Mouse (Mus musculus) intestine, embryonic 15.5 days (tissue): ENCODE data around the gene Nectin2. TPM values are rescaled to one million over a fixed set of nuclear protein-coding genes. Genes with fewer than 3 reads are reported as not detected.

Experiments
- ATAC-seq: fragments of 200-750 bp; cut with Nextera tagmentation; 2 replicates; pipeline ENCODE4 v1.8.0; 2017; ENCODE audit warnings: moderate TSS enrichment, moderate library complexity
- H3K27ac ChIP-seq: fragments of 300-500 bp; sonication (generic); 2 replicates; pipeline ENCODE4 v1.5.1; 2015; ENCODE audit warnings: mild to moderate bottlenecking, inconsistent platforms
- H3K27me3 ChIP-seq: fragments of 300-500 bp; sonication (generic); replicated peaks from 2 replicates; pipeline ENCODE4 v1.6.1; 2015; ENCODE audit warnings: inconsistent platforms
- H3K36me3 ChIP-seq: fragments of 300-500 bp; sonication (generic); 2 replicates; pipeline ENCODE4 v1.6.1; 2015; ENCODE audit warnings: inconsistent platforms
- H3K4me1 ChIP-seq: fragments of 300-500 bp; sonication (generic); replicated peaks from 2 replicates; pipeline ENCODE4 v1.6.1; 2015; ENCODE audit warnings: inconsistent platforms
- H3K4me2 ChIP-seq: fragments of 300-500 bp; sonication (generic); replicated peaks from 2 replicates; pipeline ENCODE4 v1.6.1; 2015; ENCODE audit warnings: mild to moderate bottlenecking, inconsistent platforms
- H3K4me3 ChIP-seq: fragments of 300-500 bp; sonication (generic); replicated peaks from 2 replicates; pipeline ENCODE4 v1.5.1; 2015; ENCODE audit warnings: inconsistent platforms
- H3K9ac ChIP-seq: fragments of 300-500 bp; sonication (generic); 2 replicates; pipeline ENCODE4 v1.6.1; 2015; ENCODE audit warnings: inconsistent platforms
- H3K9me3 ChIP-seq: fragments of 300-500 bp; sonication (generic); 2 replicates; pipeline ENCODE4 v1.6.1; 2016; ENCODE audit warnings: inconsistent platforms
- WGBS: fragments of 180-500 bp; shearing (Covaris S2); methylation state at CpG from one replicate; pipeline ENCODE4 v1.1.7; 2015; 5-methylcytosine and 5-hydroxymethylcytosine counted together
- polyA plus RNA-seq: library from polyadenylated mRNA; unstranded; fragments of >200 nt; fragmentation: Nextera tagmentation; extraction: Ambion mirVana; gene quantifications from 2 replicates; pipeline ENCODE4 v1.2.1, GENCODE M21; 2015

Gene Nectin2
- polyA plus RNA-seq, 1 experiment from 2014 or later: 148 TPM

GRCm38 (mm10) chr7:19748219-19749195, 1.8 kb downstream of the Nectin2 start:
- under 1% methylated on average over 32 of the region's 32 CpGs for WGBS
- peak overlapping the region; percentile 78 for H3K4me2 ChIP-seq
- H3K27me3 ChIP-seq: no peaks in the 10 kb centered on the region
- no peaks in the 10 kb centered on the region for H3K9me3 ChIP-seq
- peak overlapping the region; percentile 97 for H3K27ac ChIP-seq
- peak; percentile 0; the same call in 1 of the 2 replicates for ATAC-seq
- H3K4me3 ChIP-seq: peak overlapping the region; percentile 94
- H3K36me3 ChIP-seq: no peaks in the 10 kb centered on the region
- H3K9ac ChIP-seq: peak overlapping the region; percentile 91
- H3K4me1 ChIP-seq: peaks cover 48% of the 10 kb centered on the region

- H3K27ac ChIP-seq: peak overlapping the region; percentile 97
- peak overlapping the region; percentile 94 for H3K4me3 ChIP-seq
- H3K4me1 ChIP-seq: peaks cover 48% of the 10 kb centered on the region
- peak overlapping the region; percentile 91 for H3K9ac ChIP-seq
- no peaks in the 10 kb centered on the region for H3K27me3 ChIP-seq
- H3K9me3 ChIP-seq: no peaks in the 10 kb centered on the region
- H3K4me2 ChIP-seq: peak overlapping the region; percentile 78
- H3K36me3 ChIP-seq: peaks cover 3% of the 10 kb centered on the region; the same call in 1 of the 2 replicates
- ATAC-seq: peak; percentile 39
- 6% methylated on average over 25 of the region's 25 CpGs for WGBS
Observed at GRCm38 (mm10) chr7:19747420-19748218, 2.7 kb downstream of the Nectin2 start.

- ATAC-seq: no peak
- Histone ChIP-seq H3K4me1 (peaks cover 56% of the 10 kb centered on the region), H3K36me3 (peaks cover 3% of the 10 kb centered on the region; the same call in 1 of the 2 replicates), H3K4me3 (peak overlapping the region; percentile 94), H3K4me2 (peak overlapping the region; percentile 78), H3K9ac (peak overlapping the region; percentile 36; the same call in 1 of the 2 replicates), H3K27me3 (no peaks in the 10 kb centered on the region), H3K27ac (peak overlapping the region; percentile 97), H3K9me3 (no peaks in the 10 kb centered on the region)
- 31% methylated on average over 6 of the region's 6 CpGs for WGBS
Observed at GRCm38 (mm10) chr7:19746426-19747201, 3.7 kb downstream of the Nectin2 start.

GRCm38 (mm10) chr7:19745971-19746370, 4.3 kb downstream of the Nectin2 start:
- Histone ChIP-seq H3K4me3 (no peak overlapping the region), H3K27me3 (no peaks in the 10 kb centered on the region), H3K27ac (peak overlapping the region; percentile 36; the same call in 1 of the 2 replicates), H3K9me3 (no peaks in the 10 kb centered on the region), H3K9ac (no peak overlapping the region), H3K4me1 (peaks cover 59% of the 10 kb centered on the region), H3K36me3 (peaks cover 7% of the 10 kb centered on the region; the same call in 1 of the 2 replicates), H3K4me2 (no peak overlapping the region)
- no peak for ATAC-seq
- 77% methylated on average over 8 of the region's 10 CpGs for WGBS

- Histone ChIP-seq H3K4me1 (peaks cover 52% of the 10 kb centered on the region), H3K9ac (peak overlapping the region; percentile 23; the same call in 1 of the 2 replicates), H3K4me2 (peak overlapping the region; percentile 39)
Observed at GRCm38 (mm10) chr7:19744590-19745385, 5.5 kb downstream of the Nectin2 start.

GRCm38 (mm10) chr7:19743791-19744190, 6.5 kb downstream of the Nectin2 start:
- 79% methylated on average over 6 of the region's 6 CpGs for WGBS
- Histone ChIP-seq H3K4me1 (peaks cover 52% of the 10 kb centered on the region), H3K36me3 (peaks cover 14% of the 10 kb centered on the region; the same call in 1 of the 2 replicates), H3K9ac (no peak overlapping the region), H3K4me3 (no peak overlapping the region), H3K4me2 (no peak overlapping the region), H3K27ac (no peak overlapping the region), H3K9me3 (no peaks in the 10 kb centered on the region), H3K27me3 (no peaks in the 10 kb centered on the region)
- ATAC-seq: no peak

More at GRCm38 (mm10) chr7:19744590-19745385, 5.5 kb downstream of the Nectin2 start:
- no peaks in the 10 kb centered on the region for H3K27me3 ChIP-seq
- H3K9me3 ChIP-seq: no peaks in the 10 kb centered on the region
- WGBS: 53% methylated on average over 14 of the region's 14 CpGs
- H3K27ac ChIP-seq: peak overlapping the region; percentile 68
- H3K36me3 ChIP-seq: peaks cover 14% of the 10 kb centered on the region; the same call in 1 of the 2 replicates
- no peak overlapping the region for H3K4me3 ChIP-seq
- no peak for ATAC-seq

- no peak overlapping the region for H3K27ac ChIP-seq
Observed at GRCm38 (mm10) chr7:19742468-19742867, 7.8 kb downstream of the Nectin2 start.

GRCm38 (mm10) chr7:19741329-19742031, 8.8 kb downstream of the Nectin2 start:
- Histone ChIP-seq H3K36me3 (peaks cover 26% of the 10 kb centered on the region), H3K27me3 (no peaks in the 10 kb centered on the region), H3K4me3 (no peak overlapping the region), H3K27ac (0 out of 2 replicates have a peak overlapping the region, but pooled peaks have one; percentile 29), H3K9ac (no peak overlapping the region), H3K4me1 (peaks cover 35% of the 10 kb centered on the region), H3K4me2 (no peak overlapping the region), H3K9me3 (no peaks in the 10 kb centered on the region)
- peak; percentile 24; the same call in 1 of the 2 replicates for ATAC-seq
- WGBS: 16% methylated on average over 8 of the region's 8 CpGs

More at GRCm38 (mm10) chr7:19742468-19742867, 7.8 kb downstream of the Nectin2 start:
- Histone ChIP-seq H3K4me2 (no peak overlapping the region), H3K9me3 (no peaks in the 10 kb centered on the region), H3K4me3 (no peak overlapping the region), H3K9ac (no peak overlapping the region), H3K4me1 (peaks cover 45% of the 10 kb centered on the region), H3K27me3 (no peaks in the 10 kb centered on the region), H3K36me3 (peaks cover 22% of the 10 kb centered on the region)
- WGBS: 52% methylated on average over 5 of the region's 5 CpGs
- no peak for ATAC-seq

- Histone ChIP-seq H3K36me3 (peaks cover 30% of the 10 kb centered on the region), H3K27ac (no peak overlapping the region)
Observed at GRCm38 (mm10) chr7:19740269-19740668, 10.0 kb downstream of the Nectin2 start.

GRCm38 (mm10) chr7:19738771-19739170, 11.5 kb downstream of the Nectin2 start:
- ATAC-seq: no peak
- no peak overlapping the region for H3K27ac ChIP-seq
- H3K36me3 ChIP-seq: peaks cover 34% of the 10 kb centered on the region
- no peak overlapping the region for H3K4me3 ChIP-seq
- peaks cover 16% of the 10 kb centered on the region for H3K4me1 ChIP-seq
- WGBS: 83% methylated on average over 3 of the region's 3 CpGs
- H3K9ac ChIP-seq: no peak overlapping the region
- no peak overlapping the region for H3K4me2 ChIP-seq
- no peaks in the 10 kb centered on the region for H3K9me3 ChIP-seq
- no peaks in the 10 kb centered on the region for H3K27me3 ChIP-seq

More at GRCm38 (mm10) chr7:19740269-19740668, 10.0 kb downstream of the Nectin2 start:
- no peak overlapping the region for H3K9ac ChIP-seq
- H3K9me3 ChIP-seq: no peaks in the 10 kb centered on the region
- WGBS: 88% methylated on average over 11 of the region's 11 CpGs
- no peak overlapping the region for H3K4me3 ChIP-seq
- no peak for ATAC-seq
- H3K27me3 ChIP-seq: no peaks in the 10 kb centered on the region
- peaks cover 26% of the 10 kb centered on the region for H3K4me1 ChIP-seq
- no peak overlapping the region for H3K4me2 ChIP-seq
